Mouse (Mus musculus) forebrain, embryonic 13.5 days (tissue): Measurements from ENCODE around the gene Ap2a1. TPM values are rescaled to one million over a fixed set of nuclear protein-coding genes. Genes with fewer than 3 reads are reported as not detected.
A peak's percentile ranks its signal among the peaks of the same experiment; 100 is the strongest.
"Not testable (repeated sequence)": the region's sequence is repeated elsewhere in the genome, so short reads cannot be mapped to it uniquely, and the experiment has no call there.

ENCODE experiments used
- ATAC-seq: fragments of 200-750 bp; cut with Nextera tagmentation; 2 replicates; pipeline ENCODE4 v1.8.0; 2017
- H3K27ac ChIP-seq: fragments of 300-500 bp; sonication (generic); 2 replicates; pipeline ENCODE4 v1.5.1; 2015; ENCODE audit warnings: inconsistent platforms, mild to moderate bottlenecking, moderate library complexity
- H3K27me3 ChIP-seq: fragments of 300-500 bp; sonication (generic); 2 replicates; pipeline ENCODE4 v1.6.1; 2015; ENCODE audit warnings: mild to moderate bottlenecking, inconsistent platforms
- H3K36me3 ChIP-seq: fragments of 300-500 bp; sonication (generic); 2 replicates; pipeline ENCODE4 v1.6.1; 2015; ENCODE audit warnings: mild to moderate bottlenecking, inconsistent platforms; ENCODE audit not compliant: poor library complexity, severe bottlenecking
- H3K4me1 ChIP-seq: fragments of 300-500 bp; sonication (generic); 2 replicates; pipeline ENCODE4 v1.6.1; 2015; ENCODE audit warnings: inconsistent platforms
- H3K4me2 ChIP-seq: fragments of 300-500 bp; sonication (generic); 2 replicates; pipeline ENCODE4 v1.6.1; 2015; ENCODE audit warnings: inconsistent platforms, mild to moderate bottlenecking, moderate library complexity
- H3K4me3 ChIP-seq: fragments of 300-500 bp; sonication (generic); 2 replicates; pipeline ENCODE4 v1.5.1; 2015; ENCODE audit warnings: mild to moderate bottlenecking, inconsistent platforms
- H3K9ac ChIP-seq: fragments of 300-500 bp; sonication (generic); 2 replicates; pipeline ENCODE4 v1.6.1; 2015; ENCODE audit warnings: mild to moderate bottlenecking, inconsistent platforms
- H3K9me3 ChIP-seq: fragments of 300-500 bp; sonication (generic); replicated peaks from 2 replicates; pipeline ENCODE4 v1.6.1; 2016; ENCODE audit warnings: inconsistent platforms
- WGBS: fragments of 180-500 bp; shearing (Covaris S2); methylation state at CpG from one replicate; pipeline ENCODE4 v1.1.7; 2015; 5-methylcytosine and 5-hydroxymethylcytosine counted together
- polyA plus RNA-seq: library from polyadenylated mRNA; unstranded; fragments of >200 nt; fragmentation: Nextera tagmentation; extraction: Ambion mirVana; gene quantifications from 2 replicates; pipeline ENCODE4 v1.2.1, GENCODE M21; 2015

Gene Ap2a1
- polyA plus RNA-seq, 1 experiment from 2014 or later, result 81.7 TPM

DNA sequence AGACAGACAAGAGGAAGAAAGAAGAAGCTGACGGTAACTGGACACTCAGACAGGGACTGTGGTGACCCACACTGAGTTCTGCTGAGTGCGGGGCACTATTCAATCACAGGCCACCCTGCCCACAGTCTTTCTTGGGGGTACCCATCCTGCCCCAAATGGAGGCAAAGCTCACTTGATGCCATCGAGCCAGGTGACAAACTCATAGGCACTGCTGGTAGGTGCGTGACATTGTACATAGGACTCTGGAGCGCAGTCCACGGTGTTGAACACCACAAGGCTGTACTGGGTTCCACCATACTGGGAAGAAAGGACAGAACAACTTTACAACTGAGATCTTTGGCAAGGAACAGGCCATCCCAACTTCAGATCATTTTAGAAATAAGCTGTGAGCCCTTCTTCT lies 37.7 kb downstream of the Ap2a1 start:
- peak overlapping the region; percentile 95 for H3K4me2 ChIP-seq
- 14% methylated on average over 6 of the region's 6 CpGs for WGBS
- H3K27me3 ChIP-seq, result no peaks in the 10 kb centered on the region
- ATAC-seq, result no peak
- no peaks in the 10 kb centered on the region for H3K9me3 ChIP-seq
- peak overlapping the region; percentile 85 for H3K4me3 ChIP-seq
- H3K4me1 ChIP-seq, result peaks cover 53% of the 10 kb centered on the region
- peak overlapping the region; percentile 96 for H3K27ac ChIP-seq
- H3K36me3 ChIP-seq, result peaks cover 38% of the 10 kb centered on the region
- H3K9ac ChIP-seq, result peak overlapping the region; percentile 91

- H3K27me3 ChIP-seq, result no peaks in the 10 kb centered on the region
- H3K9me3 ChIP-seq, result no peaks in the 10 kb centered on the region
- 65% methylated on average over 4 of the region's 4 CpGs for WGBS
- H3K9ac ChIP-seq, result peak overlapping the region; percentile 91
- H3K4me3 ChIP-seq, result peak overlapping the region; percentile 85
- H3K36me3 ChIP-seq, result peaks cover 46% of the 10 kb centered on the region
- H3K4me1 ChIP-seq, result peaks cover 48% of the 10 kb centered on the region
- H3K4me2 ChIP-seq, result peak overlapping the region; percentile 95
- H3K27ac ChIP-seq, result no peak overlapping the region
- ATAC-seq, result no peak
Observed at GRCm38 (mm10) chr7:44890737-44891136, 38.6 kb downstream of the Ap2a1 start.

DNA sequence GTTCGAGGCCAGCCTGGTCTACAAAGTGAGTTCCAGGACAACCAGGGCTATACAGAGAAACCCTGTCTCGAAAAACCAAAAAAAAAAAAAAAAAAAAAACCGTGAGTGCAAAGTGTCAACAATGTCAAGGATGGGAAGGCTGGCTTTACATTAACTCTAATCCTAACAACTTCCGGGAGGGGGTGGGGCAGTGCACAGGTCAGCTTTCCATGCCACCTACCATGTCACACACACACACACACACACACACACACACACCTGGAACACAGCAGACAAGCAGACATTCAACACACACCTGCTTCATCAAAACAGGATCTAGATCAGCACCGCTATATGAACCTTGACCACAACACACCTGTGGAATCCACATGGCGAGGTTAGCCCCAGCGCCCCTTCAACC lies 39.1 kb downstream of the Ap2a1 start:
- Histone ChIP-seq H3K27ac (no peak overlapping the region), H3K9me3 (no peaks in the 10 kb centered on the region), H3K27me3 (no peaks in the 10 kb centered on the region), H3K36me3 (peaks cover 52% of the 10 kb centered on the region), H3K9ac (peak overlapping the region; percentile 91), H3K4me3 (peak overlapping the region; percentile 85), H3K4me2 (peak overlapping the region; percentile 95), H3K4me1 (peaks cover 45% of the 10 kb centered on the region)
- WGBS, result 83% methylated on average over 7 of the region's 7 CpGs
- ATAC-seq, result no peak

- no peaks in the 10 kb centered on the region for H3K9me3 ChIP-seq
- H3K4me1 ChIP-seq, result peaks cover 28% of the 10 kb centered on the region
- 0 out of 2 replicates have a peak overlapping the region, but pooled peaks have one; percentile 1 for H3K9ac ChIP-seq
- no peak overlapping the region for H3K4me3 ChIP-seq
- H3K4me2 ChIP-seq, result no peak overlapping the region
- peaks cover 67% of the 10 kb centered on the region for H3K36me3 ChIP-seq
- ATAC-seq, result no peak
- H3K27me3 ChIP-seq, result no peaks in the 10 kb centered on the region
- H3K27ac ChIP-seq, result 0 out of 2 replicates have a peak overlapping the region, but pooled peaks have one; percentile 4
- WGBS, result 83% methylated on average over 13 of the region's 13 CpGs
Observed at GRCm38 (mm10) chr7:44888256-44889105, 40.8 kb downstream of the Ap2a1 start.

DNA sequence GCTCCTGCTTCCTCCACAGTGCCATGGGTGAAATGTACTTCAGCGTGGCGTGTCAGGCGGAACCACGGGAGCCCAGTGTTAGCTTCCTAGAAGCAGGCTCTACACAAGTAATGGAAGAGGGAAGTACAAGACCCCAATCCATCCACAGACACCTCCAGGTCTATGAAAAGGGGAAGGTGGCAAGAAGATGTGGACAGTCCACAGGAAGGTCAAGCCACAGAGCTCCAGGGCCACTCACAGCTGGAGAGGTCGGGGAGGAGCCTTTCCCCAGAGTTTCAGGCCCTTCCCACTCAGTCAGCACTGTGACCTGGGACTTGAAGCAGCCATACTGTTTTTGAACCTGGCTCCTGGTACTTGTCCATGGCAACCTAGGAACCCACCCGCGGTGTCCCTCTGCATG lies 42.3 kb downstream of the Ap2a1 start:
- peak overlapping the region; percentile 9; the same call in 1 of the 2 replicates for H3K9ac ChIP-seq
- no peaks in the 10 kb centered on the region for H3K9me3 ChIP-seq
- no peaks in the 10 kb centered on the region for H3K27me3 ChIP-seq
- H3K4me3 ChIP-seq, result no peak overlapping the region
- peaks cover 23% of the 10 kb centered on the region for H3K4me1 ChIP-seq
- no peak overlapping the region for H3K27ac ChIP-seq
- no peak for ATAC-seq
- peaks cover 82% of the 10 kb centered on the region for H3K36me3 ChIP-seq
- 88% methylated on average over 7 of the region's 7 CpGs for WGBS
- no peak overlapping the region for H3K4me2 ChIP-seq

DNA sequence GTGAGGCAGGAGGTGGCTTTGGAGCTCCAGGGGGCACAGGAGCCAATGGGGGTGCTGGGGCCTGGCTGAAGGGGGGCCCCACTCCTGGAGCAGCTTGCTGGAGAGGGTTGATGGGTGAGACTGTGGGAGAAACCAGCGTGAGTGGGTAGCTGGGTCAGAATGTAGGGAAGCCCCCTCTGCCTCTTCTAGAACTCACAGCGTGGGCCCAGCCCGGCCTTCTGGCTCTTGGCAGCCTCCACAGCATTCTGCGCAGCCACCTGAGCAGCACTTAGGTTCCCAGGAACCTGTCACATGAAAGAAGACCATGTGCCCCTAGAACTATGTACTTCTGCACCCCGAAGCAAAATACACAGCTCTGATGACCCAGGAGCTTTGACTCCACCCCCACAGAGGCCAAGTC lies 44.7 kb downstream of the Ap2a1 start:
- Histone ChIP-seq H3K9me3 (no peaks in the 10 kb centered on the region), H3K4me3 (no peak overlapping the region), H3K27me3 (no peaks in the 10 kb centered on the region), H3K9ac (no peak overlapping the region), H3K4me2 (no peak overlapping the region), H3K27ac (no peak overlapping the region), H3K36me3 (peaks cover 96% of the 10 kb centered on the region), H3K4me1 (peaks cover 9% of the 10 kb centered on the region)
- ATAC-seq, result no peak
- WGBS, result 96% methylated on average over 5 of the region's 5 CpGs

GRCm38 (mm10) chr7:44883036-44883435 lies 46.3 kb downstream of the Ap2a1 start:
- H3K27me3 ChIP-seq, result no peaks in the 10 kb centered on the region
- H3K4me1 ChIP-seq, result no peaks in the 10 kb centered on the region
- H3K4me3 ChIP-seq, result no peak overlapping the region
- WGBS, result 95% methylated on average over 3 of the region's 3 CpGs
- peaks cover 96% of the 10 kb centered on the region for H3K36me3 ChIP-seq
- no peak overlapping the region for H3K9ac ChIP-seq
- H3K9me3 ChIP-seq, result no peaks in the 10 kb centered on the region
- H3K4me2 ChIP-seq, result no peak overlapping the region
- H3K27ac ChIP-seq, result no peak overlapping the region
- ATAC-seq, result no peak

DNA sequence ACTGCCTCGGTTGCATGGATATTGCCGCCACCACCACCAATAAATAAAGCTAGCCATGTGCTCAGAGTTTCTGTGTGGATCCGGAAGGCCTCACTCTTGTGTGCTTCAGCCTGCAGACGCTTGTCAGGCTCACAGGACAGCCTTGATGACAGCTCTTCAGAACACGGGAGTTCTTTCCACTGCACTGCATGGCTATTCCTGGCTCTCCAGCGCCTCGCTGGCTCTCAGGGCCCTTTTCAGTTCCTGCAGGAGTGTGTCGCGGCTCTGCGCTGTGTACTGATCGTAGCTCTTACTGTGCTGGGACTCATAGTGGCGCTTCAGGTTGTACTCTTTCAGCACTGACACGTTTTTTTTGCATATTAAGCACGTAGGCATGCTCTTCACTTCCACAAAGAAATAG lies 51.5 kb downstream of the Ap2a1 start:
- WGBS, result 89% methylated on average over 14 of the region's 14 CpGs
- H3K4me3 ChIP-seq, result no peak overlapping the region
- no peak overlapping the region for H3K4me2 ChIP-seq
- H3K27me3 ChIP-seq, result no peaks in the 10 kb centered on the region
- no peaks in the 10 kb centered on the region for H3K9me3 ChIP-seq
- H3K27ac ChIP-seq, result no peak overlapping the region
- ATAC-seq, result no peak
- H3K4me1 ChIP-seq, result no peaks in the 10 kb centered on the region
- no peak overlapping the region for H3K9ac ChIP-seq
- peaks cover 74% of the 10 kb centered on the region for H3K36me3 ChIP-seq

DNA sequence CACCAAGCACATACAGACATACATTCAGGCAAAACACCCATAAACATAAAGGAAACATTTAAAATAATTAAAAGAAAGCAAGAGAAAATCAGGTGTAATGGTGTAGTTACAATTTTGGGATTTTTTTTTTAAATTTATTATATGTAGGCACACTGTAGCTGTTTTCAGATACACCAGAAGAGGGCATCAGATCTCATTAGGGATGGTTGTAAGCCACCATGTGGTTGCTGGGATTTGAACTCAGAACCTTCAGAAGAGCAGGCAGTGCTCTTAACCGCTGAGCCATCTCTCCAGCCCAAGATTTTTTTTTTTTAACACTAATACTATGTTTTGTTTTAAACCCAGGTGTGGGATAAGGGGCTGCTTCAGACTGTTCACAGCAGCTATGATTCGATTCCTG lies 57.5 kb downstream of the Ap2a1 start:
- not testable (repeated sequence) for H3K9ac ChIP-seq, ATAC-seq, H3K9me3 ChIP-seq, H3K27ac ChIP-seq, H3K4me3 ChIP-seq, H3K4me2 ChIP-seq, H3K27me3 ChIP-seq
- peaks cover 31% of the 10 kb centered on the region for H3K4me1 ChIP-seq
- WGBS, result 97% methylated on average over 2 of the region's 2 CpGs
- peaks cover 16% of the 10 kb centered on the region for H3K36me3 ChIP-seq

- no peak overlapping the region for H3K4me3 ChIP-seq
- H3K27ac ChIP-seq, result no peak overlapping the region; the same call in 1 of the 2 replicates
Observed at GRCm38 (mm10) chr7:44871181-44871580, 58.1 kb downstream of the Ap2a1 start.

DNA sequence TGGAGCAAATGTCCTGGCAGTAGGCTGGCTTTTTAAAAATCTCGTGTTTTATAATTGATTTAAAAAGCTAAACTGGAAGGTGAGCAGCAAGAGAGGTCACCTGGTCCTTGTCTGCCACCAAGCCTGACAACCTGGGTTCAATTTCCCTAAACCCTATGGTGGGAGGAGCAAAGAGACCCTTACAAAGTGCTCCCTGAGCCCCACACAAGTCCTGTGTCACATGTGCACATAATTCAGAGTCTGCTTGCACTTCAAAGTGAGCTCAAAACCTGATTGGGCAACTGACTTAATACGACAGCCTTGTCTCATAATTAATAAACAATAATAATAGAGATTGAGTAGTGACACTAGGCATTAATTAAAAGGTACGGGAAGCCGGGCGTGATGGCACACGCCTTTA lies 58.7 kb downstream of the Ap2a1 start:
- Histone ChIP-seq H3K27ac (peak overlapping the region; percentile 100), H3K4me3 (peak overlapping the region; percentile 95), H3K9me3 (no peaks in the 10 kb centered on the region), H3K4me2 (peak overlapping the region; percentile 94), H3K9ac (peak overlapping the region; percentile 100; the same call in 1 of the 2 replicates), H3K27me3 (no peaks in the 10 kb centered on the region), H3K4me1 (peaks cover 43% of the 10 kb centered on the region), H3K36me3 (peaks cover 16% of the 10 kb centered on the region)
- ATAC-seq, result no peak
- WGBS, result 80% methylated on average over 6 of the region's 6 CpGs

More at GRCm38 (mm10) chr7:44871181-44871580, 58.1 kb downstream of the Ap2a1 start:
- Histone ChIP-seq H3K9ac (no peak overlapping the region), H3K4me1 (peaks cover 37% of the 10 kb centered on the region), H3K9me3 (no peaks in the 10 kb centered on the region), H3K27me3 (no peaks in the 10 kb centered on the region), H3K36me3 (peaks cover 16% of the 10 kb centered on the region), H3K4me2 (no peak overlapping the region)
- ATAC-seq, result no peak
- 40% methylated on average over 1 of the region's 1 CpGs for WGBS

GRCm38 (mm10) chr7:44869697-44870528 lies 59.4 kb downstream of the Ap2a1 start, which contains the start of gene Ptov1:
Gene Ptov1 (minus strand): TSS chr7:44869788.
- peaks cover 21% of the 10 kb centered on the region for H3K36me3 ChIP-seq
- H3K9ac ChIP-seq, result peak within 1 kb of the TSS; percentile 100
- peaks cover 50% of the 10 kb centered on the region for H3K4me1 ChIP-seq
- no peaks in the 10 kb centered on the region for H3K27me3 ChIP-seq
- peak within 1 kb of the TSS; percentile 95 for H3K4me3 ChIP-seq
- H3K4me2 ChIP-seq, result peak within 1 kb of the TSS; percentile 94
- ATAC-seq, result peak; percentile 96
- 9% methylated on average over 29 of the region's 29 CpGs for WGBS
- peak within 1 kb of the TSS; percentile 100 for H3K27ac ChIP-seq
- no peaks in the 10 kb centered on the region for H3K9me3 ChIP-seq
